Mouse (Mus musculus) large intestine, adult 2 months (tissue): ENCODE results near the gene Tssc4. TPM values are rescaled to one million over a fixed set of nuclear protein-coding genes. Genes with fewer than 3 reads are reported as not detected.

Experiments used
- DNase-seq: peaks from one replicate; pipeline ENCODE4 v3.0.0-alpha.2; 2012; ENCODE audit warnings: low read depth, low spot score
- WGBS: fragments of 180-500 bp; shearing (Covaris S2); methylation state at CpG from one replicate; pipeline ENCODE4 v1.1.7; 2018; 5-methylcytosine and 5-hydroxymethylcytosine counted together
- polyA plus RNA-seq: library from polyadenylated mRNA; depleted of rRNA; stranded (reverse); fragments of >200 nt; gene quantifications from 2 replicates; pipeline ENCODE4 v1.2.3, GENCODE M21; 2012; rRNA removed

Tssc4 gene
- 66.3 and 72.9 TPM in 2 replicates for polyA plus RNA-seq

- peak; percentile 100 for DNase-seq
- WGBS: under 1% methylated on average over 51 of the region's 51 CpGs
Measured at GRCm38 (mm10) chr7:143068882-143069591, at the start of gene Tssc4. Tssc4 (plus strand) TSS chr7:143069249.

- no peak for DNase-seq
Measured at GRCm38 (mm10) chr7:143020040-143020439, 49.0 kb upstream of the Tssc4 start.

- DNase-seq: no peak
Measured at GRCm38 (mm10) chr7:143020764-143021163, 48.3 kb upstream of the Tssc4 start.

GRCm38 (mm10) chr7:143021356-143022164, 47.5 kb upstream of the Tssc4 start:
- no peak for DNase-seq
- WGBS: 53% methylated on average over 5 of the region's 5 CpGs

More at GRCm38 (mm10) chr7:143020764-143021163, 48.3 kb upstream of the Tssc4 start:
- 89% methylated on average over 3 of the region's 3 CpGs for WGBS

GRCm38 (mm10) chr7:143023499-143023898, 45.5 kb upstream of the Tssc4 start:
- DNase-seq: no peak
- WGBS: 84% methylated on average over 2 of the region's 2 CpGs

- no peak for DNase-seq
- WGBS: 76% methylated on average over 1 of the region's 1 CpGs
Measured at GRCm38 (mm10) chr7:143024293-143024692, 44.8 kb upstream of the Tssc4 start.

- WGBS: 75% methylated on average over 3 of the region's 3 CpGs
- DNase-seq: no peak
Measured at GRCm38 (mm10) chr7:143025496-143025895, 43.6 kb upstream of the Tssc4 start.

GRCm38 (mm10) chr7:143027196-143027595, 41.9 kb upstream of the Tssc4 start:
- no peak for DNase-seq
- 78% methylated on average over 4 of the region's 4 CpGs for WGBS

GRCm38 (mm10) chr7:143031816-143032215, 37.2 kb upstream of the Tssc4 start:
- DNase-seq: no peak
- 67% methylated on average over 1 of the region's 1 CpGs for WGBS

- 87% methylated on average over 4 of the region's 4 CpGs for WGBS
- DNase-seq: no peak
Measured at GRCm38 (mm10) chr7:143033581-143033980, 35.5 kb upstream of the Tssc4 start.

GRCm38 (mm10) chr7:143034112-143034511, 34.9 kb upstream of the Tssc4 start:
- WGBS: 93% methylated on average over 2 of the region's 2 CpGs
- no peak for DNase-seq

- 77% methylated on average over 8 of the region's 8 CpGs for WGBS
- no peak for DNase-seq
Measured at GRCm38 (mm10) chr7:143034519-143035450, 34.3 kb upstream of the Tssc4 start.

GRCm38 (mm10) chr7:143036787-143037186, 32.3 kb upstream of the Tssc4 start:
- DNase-seq: no peak
- whole genome bisulfite sequencing: 80% methylated on average over 3 of the region's 3 CpGs

- WGBS: 94% methylated on average over 4 of the region's 4 CpGs
Measured at GRCm38 (mm10) chr7:143037306-143037705, 31.7 kb upstream of the Tssc4 start.

GRCm38 (mm10) chr7:143038174-143038931, 30.7 kb upstream of the Tssc4 start:
- WGBS: 95% methylated on average over 3 of the region's 3 CpGs
- no peak for DNase-seq

More at GRCm38 (mm10) chr7:143037306-143037705, 31.7 kb upstream of the Tssc4 start:
- DNase-seq: no peak

- 92% methylated on average over 3 of the region's 3 CpGs for WGBS
- DNase-seq: no peak
Measured at GRCm38 (mm10) chr7:143040561-143040960, 28.5 kb upstream of the Tssc4 start.

GRCm38 (mm10) chr7:143041138-143041822, 27.8 kb upstream of the Tssc4 start:
- WGBS: 64% methylated on average over 3 of the region's 3 CpGs
- no peak for DNase-seq

- no peak for DNase-seq
Measured at GRCm38 (mm10) chr7:143042089-143042488, 27.0 kb upstream of the Tssc4 start.

More at GRCm38 (mm10) chr7:143042089-143042488, 27.0 kb upstream of the Tssc4 start:
- 73% methylated on average over 3 of the region's 3 CpGs for WGBS
